Mouse (Mus musculus) heart, adult 2 months (tissue): ENCODE data around the gene Fosb. TPM values are rescaled to one million over a fixed set of nuclear protein-coding genes. Genes with fewer than 3 reads are reported as not detected.

Experiments used
- DNase-seq, 2 experiments: peaks; one replicate each; pipeline ENCODE4 v3.0.0; 2021
- H3K27ac ChIP-seq: fragments of 200-600 bp; 2 replicates; pipeline ENCODE4 v1.8.1; 2022
- H3K27me3 ChIP-seq: fragments of 200-500 bp; 2 replicates; pipeline ENCODE4 v1.6.1; 2012; ENCODE audit warnings: mild to moderate bottlenecking, low read length, inconsistent platforms, mixed read lengths; ENCODE audit not compliant: control insufficient read depth, insufficient read depth
- H3K36me3 ChIP-seq: fragments of 200-500 bp; 2 replicates; pipeline ENCODE4 v1.6.1; 2012; ENCODE audit warnings: low read length, inconsistent platforms; ENCODE audit not compliant: control insufficient read depth, insufficient read depth
- H3K4me1 ChIP-seq: fragments of 200-500 bp; 2 replicates; pipeline ENCODE4 v1.6.1; 2011; ENCODE audit warnings: low read length; ENCODE audit not compliant: control insufficient read depth, insufficient read depth
- H3K4me3 ChIP-seq: fragments of 200-600 bp; 2 replicates; pipeline ENCODE4 v1.8.1; 2022
- H3K79me2 ChIP-seq: fragments of 200-500 bp; replicated peaks from 2 replicates; pipeline ENCODE4 v1.6.1; 2012; ENCODE audit warnings: mild to moderate bottlenecking, inconsistent platforms, low read length, moderate library complexity, mixed read lengths; ENCODE audit not compliant: control insufficient read depth, insufficient read depth
- H3K9ac ChIP-seq: fragments of 200-500 bp; 2 replicates; pipeline ENCODE4 v1.6.1; 2012; ENCODE audit warnings: low read depth, mild to moderate bottlenecking, control low read depth, inconsistent platforms, low read length, mixed read lengths
- CTCF ChIP-seq: fragments of 200-600 bp; IDR thresholded peaks from 2 replicates; pipeline ENCODE4 v1.8.1; 2022; ENCODE audit warnings: antibody characterized with exemption, mild to moderate bottlenecking, moderate library complexity
- EP300 ChIP-seq: fragments of 200-500 bp; IDR thresholded peaks from 2 replicates; pipeline ENCODE4 v1.6.1; 2011; ENCODE audit warnings: low read depth, low read length, control low read depth; ENCODE audit not compliant: insufficient read depth
- POLR2A ChIP-seq: fragments of 200-500 bp; IDR thresholded peaks from 2 replicates; pipeline ENCODE4 v1.6.1; 2011; ENCODE audit warnings: mild to moderate bottlenecking, low read depth, low read length, control low read depth; ENCODE audit not compliant: insufficient read depth
- WGBS: fragments of 180-500 bp; shearing (Covaris S2); methylation state at CpG from one replicate; pipeline ENCODE4 v1.1.7; 2018; 5-methylcytosine and 5-hydroxymethylcytosine counted together
- intact Hi-C: fragments of 180-260 bp; cut with DNase I; formaldehyde crosslinking; loops from one replicate; pipeline ENCODE4 v1.15.1; 2025
- polyA plus RNA-seq: library from polyadenylated mRNA; depleted of rRNA; stranded (reverse); fragments of >200 nt; gene quantifications from 2 replicates; pipeline ENCODE4 v1.2.3, GENCODE M21; 2012
- total RNA-seq, 2 experiments: library from RNA; stranded (reverse); gene quantifications; 2 replicates each; pipeline ENCODE4 v1.2.3; 2021

Fosb gene
- total and polyA plus RNA-seq, 3 experiments, result 0.89 to 1.1 (median 0.94) TPM

DNA sequence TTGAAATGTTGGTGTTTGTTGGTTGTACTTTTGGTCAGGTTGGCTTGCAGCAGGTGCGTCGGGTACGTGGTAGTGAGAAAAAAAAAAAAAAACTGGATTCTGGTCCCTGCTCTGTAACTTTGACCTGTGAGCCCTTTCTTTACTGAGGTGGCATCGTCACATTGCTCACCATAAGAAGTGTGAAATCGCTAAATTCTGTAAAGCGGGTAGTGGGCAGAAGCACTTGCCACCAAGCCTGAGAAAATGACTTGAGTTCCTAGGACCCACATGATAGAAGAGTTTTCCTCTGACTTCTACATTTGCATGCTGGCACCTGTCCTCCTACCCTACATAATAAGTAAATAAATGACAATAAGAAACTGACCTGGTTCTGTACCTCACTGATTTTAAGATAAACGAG lies 10.8 kb upstream of the Fosb start:
- Histone ChIP-seq H3K36me3 (no peaks in the 10 kb centered on the region), H3K27ac (peak overlapping the region; percentile 71), H3K4me3 (no peak overlapping the region), H3K27me3 (no peaks in the 10 kb centered on the region), H3K79me2 (no peaks in the 10 kb centered on the region), H3K9ac (no peak overlapping the region), H3K4me1 (peaks cover 12% of the 10 kb centered on the region)
- TF ChIP-seq EP300 (no peak), POLR2A (no peak), CTCF (no peak)
- intact Hi-C loops, result no loop called here
- no peak for DNase-seq
- WGBS, result 45% methylated on average over 7 of the region's 7 CpGs

DNA sequence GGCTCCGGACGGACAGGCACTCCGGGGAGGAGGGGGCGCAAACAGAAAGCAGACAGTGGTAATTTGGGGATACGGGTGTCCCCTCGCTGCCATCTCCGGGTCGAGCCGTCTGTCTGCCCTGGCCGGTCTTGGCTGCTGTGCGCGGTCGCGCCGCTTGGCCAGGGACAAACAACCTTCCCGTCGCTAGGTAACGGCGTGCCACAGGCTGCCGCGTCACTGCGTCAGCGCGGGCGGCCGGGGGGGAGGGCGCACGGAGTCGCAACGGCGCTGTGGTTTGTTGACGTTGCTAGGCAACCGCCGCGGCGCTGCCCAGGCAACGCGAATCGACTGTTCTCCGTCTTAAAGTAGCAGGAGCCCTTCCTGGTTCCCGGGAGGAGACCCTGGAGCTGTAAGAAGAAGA lies 10.1 kb upstream of the Fosb start:
- 1% methylated on average over 41 of the region's 41 CpGs for WGBS
- DNase-seq, result peak; percentile 96 to 98
- no peaks in the 10 kb centered on the region for H3K27me3 ChIP-seq
- intact Hi-C loops, result no loop called here
- H3K36me3 ChIP-seq, result no peaks in the 10 kb centered on the region
- peak overlapping the region; percentile 55 for H3K4me3 ChIP-seq
- peaks cover 12% of the 10 kb centered on the region for H3K4me1 ChIP-seq
- TF ChIP-seq EP300 (peak; percentile 72), CTCF (peak; percentile 54), POLR2A (peak; percentile 68)
- H3K27ac ChIP-seq, result peak overlapping the region; percentile 82
- no peaks in the 10 kb centered on the region for H3K79me2 ChIP-seq
- H3K9ac ChIP-seq, result peak overlapping the region; percentile 67

DNA sequence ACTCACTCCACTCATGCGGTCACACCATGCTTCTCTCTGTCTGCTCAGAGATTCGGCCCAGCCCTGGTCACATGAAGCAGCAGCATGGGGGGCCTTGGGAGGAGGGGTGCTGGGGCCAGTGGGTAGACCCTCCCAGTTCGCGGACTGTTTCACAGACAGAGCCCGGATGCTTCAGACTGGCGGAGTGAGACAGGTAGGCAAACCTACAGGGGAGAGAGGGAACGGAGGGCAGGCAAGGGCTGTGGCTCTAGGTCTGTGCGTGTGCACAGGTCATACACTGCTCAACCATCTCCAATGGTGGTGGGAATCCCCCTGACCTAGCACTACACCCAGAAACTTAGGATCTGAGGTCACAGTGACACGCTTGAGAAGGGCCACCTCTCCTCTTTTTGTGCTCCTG lies 9.6 kb upstream of the Fosb start:
- TF ChIP-seq CTCF (no peak), POLR2A (no peak), EP300 (no peak)
- DNase-seq, result peak in 1 of 2 experiments; percentile 49
- Histone ChIP-seq H3K27me3 (no peaks in the 10 kb centered on the region), H3K79me2 (no peaks in the 10 kb centered on the region), H3K27ac (peak overlapping the region; percentile 82), H3K9ac (peak overlapping the region; percentile 67), H3K4me3 (peak overlapping the region; percentile 55), H3K36me3 (no peaks in the 10 kb centered on the region), H3K4me1 (peaks cover 12% of the 10 kb centered on the region)
- 28% methylated on average over 9 of the region's 9 CpGs for WGBS
- intact Hi-C loops, result no loop called here

DNA sequence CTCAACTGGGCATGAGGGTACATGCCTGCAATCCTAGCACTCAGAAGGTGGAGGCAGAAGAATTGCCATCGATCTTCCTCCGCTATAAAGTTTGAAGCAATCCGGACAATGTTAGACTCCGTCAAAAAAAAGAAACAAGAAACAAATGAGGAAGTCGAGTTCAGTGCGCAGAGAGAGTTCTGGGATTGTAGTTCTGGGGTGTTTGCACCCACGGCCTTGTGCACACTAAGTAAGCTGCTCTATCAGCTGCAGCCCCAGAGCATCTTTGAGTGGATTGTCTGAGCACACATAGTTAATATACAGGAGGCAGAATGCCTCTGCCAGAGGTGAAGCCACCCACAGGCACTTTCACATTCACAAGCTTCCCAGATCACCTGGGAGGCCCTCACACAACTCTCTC lies 8.8 kb upstream of the Fosb start:
- WGBS, result 90% methylated on average over 7 of the region's 7 CpGs
- no peaks in the 10 kb centered on the region for H3K27me3 ChIP-seq

DNA sequence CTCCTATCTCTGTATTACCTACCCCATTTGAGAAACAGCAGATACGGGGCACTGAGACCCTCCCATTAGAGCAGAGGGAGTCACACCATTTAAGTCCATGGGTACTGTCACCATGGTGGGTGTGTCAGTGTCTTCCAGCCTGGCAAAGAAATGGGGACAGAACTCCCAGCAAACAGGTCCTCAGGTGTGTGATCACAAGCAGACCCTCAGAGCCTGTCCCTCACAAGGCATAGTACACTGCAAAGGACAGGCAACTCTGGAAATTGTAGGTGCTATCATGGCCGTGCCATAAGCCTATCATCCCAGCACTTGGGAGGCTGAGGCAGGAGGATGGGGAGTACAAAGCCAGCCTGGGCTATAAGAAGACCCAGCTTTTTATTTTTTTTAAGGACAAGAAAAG lies 8.3 kb upstream of the Fosb start:
- Histone ChIP-seq H3K27ac (no peak overlapping the region), H3K79me2 (no peaks in the 10 kb centered on the region), H3K9ac (no peak overlapping the region), H3K27me3 (no peaks in the 10 kb centered on the region), H3K4me1 (peaks cover 12% of the 10 kb centered on the region), H3K4me3 (no peak overlapping the region), H3K36me3 (no peaks in the 10 kb centered on the region)
- no peak for DNase-seq
- TF ChIP-seq EP300 (no peak), POLR2A (no peak), CTCF (no peak)
- 84% methylated on average over 2 of the region's 2 CpGs for whole genome bisulfite sequencing
- intact Hi-C loops, result no loop called here

More for the DNA sequence above, 8.8 kb upstream of the Fosb start:
- no peak for DNase-seq
- intact Hi-C loops, result no loop called here
- Histone ChIP-seq H3K4me1 (peaks cover 12% of the 10 kb centered on the region), H3K27ac (no peak overlapping the region), H3K9ac (no peak overlapping the region), H3K4me3 (no peak overlapping the region), H3K36me3 (no peaks in the 10 kb centered on the region), H3K79me2 (no peaks in the 10 kb centered on the region)
- TF ChIP-seq EP300 (no peak), CTCF (no peak), POLR2A (no peak)

DNA sequence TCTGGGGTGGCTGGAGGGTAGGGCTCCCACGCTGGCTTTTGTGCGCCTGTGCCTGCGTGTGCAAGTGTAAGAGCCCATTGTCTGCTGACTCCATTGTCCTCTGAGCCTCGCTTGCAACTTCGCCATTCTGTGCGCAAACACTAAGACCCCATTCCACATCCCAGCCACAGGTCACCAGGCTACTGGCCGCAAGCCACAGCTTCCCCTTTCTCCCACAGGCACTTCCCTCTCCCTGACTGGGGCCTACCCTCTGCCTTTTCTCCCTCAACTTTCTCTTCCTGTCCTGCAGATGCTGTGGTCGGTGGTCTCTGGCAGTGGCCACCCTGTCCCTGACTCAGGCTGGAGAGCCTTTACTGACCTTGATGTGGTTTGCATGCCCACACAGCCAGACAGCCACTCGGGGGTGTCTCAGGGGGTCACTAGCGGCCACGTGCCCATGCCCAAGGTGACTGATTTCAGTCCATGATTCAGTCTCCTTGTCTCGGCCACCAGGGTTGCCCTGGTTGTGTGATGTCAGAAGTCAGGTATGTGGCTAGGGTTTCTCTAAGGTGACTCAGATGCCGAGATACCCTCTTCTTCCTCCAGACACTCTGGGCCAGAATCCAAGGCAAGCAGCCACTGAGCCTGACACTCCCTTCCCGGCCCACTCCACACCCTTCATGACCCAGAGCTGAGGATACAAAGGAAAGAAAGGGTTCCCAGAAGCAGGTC lies 6.8 kb upstream of the Fosb start:
- H3K9ac ChIP-seq, result no peak overlapping the region
- intact Hi-C loops, result no loop called here
- H3K4me1 ChIP-seq, result peaks cover 12% of the 10 kb centered on the region
- WGBS, result 41% methylated on average over 14 of the region's 14 CpGs
- TF ChIP-seq EP300 (0 out of 2 replicates have a peak, but pooled peaks have one; percentile 38), CTCF (no peak), POLR2A (no peak)
- H3K27ac ChIP-seq, result peak overlapping the region; percentile 60
- H3K4me3 ChIP-seq, result no peak overlapping the region
- no peaks in the 10 kb centered on the region for H3K27me3 ChIP-seq
- no peaks in the 10 kb centered on the region for H3K79me2 ChIP-seq
- peak; percentile 57 to 68 for DNase-seq
- no peaks in the 10 kb centered on the region for H3K36me3 ChIP-seq
